Mouse (Mus musculus) testis, postnatal 14 days (tissue): ENCODE results near the gene Lao1.

ENCODE experiments used
- DNase-seq: peaks from one replicate; pipeline ENCODE4 v3.0.0; 2021; ENCODE audit warnings: low spot score

The Lao1 gene

DNA sequence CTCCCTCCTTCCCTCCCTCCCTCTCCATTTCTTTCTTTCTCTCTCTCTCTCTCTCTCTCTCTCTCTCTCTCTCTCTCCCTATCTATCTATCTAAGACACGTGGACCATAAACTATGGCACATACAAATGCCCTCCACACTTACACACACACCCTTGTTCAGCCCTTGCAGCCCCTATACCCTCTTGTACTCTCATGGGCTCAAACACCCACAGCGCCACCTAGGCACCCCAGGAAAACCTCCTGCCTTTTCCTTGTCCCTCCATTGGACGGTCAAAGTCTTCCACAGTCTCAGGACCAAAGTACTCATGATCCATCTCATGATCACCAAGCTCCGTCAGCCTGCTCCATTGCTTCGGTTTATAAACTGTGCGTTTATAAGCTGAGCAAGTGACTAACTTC lies 54.2 kb downstream of the Lao1 start:
- no peak for DNase-seq

- DNase-seq = no peak
These were observed 55.7 kb downstream of the Lao1 start for GRCm38 (mm10) chr4:119017078-119017477.
